Mouse (Mus musculus) layer of hippocampus, adult 11-12 months (tissue): ENCODE measurements at regions not wholly inside any gene's neighbourhood (a gene's known extent, or its start where the extent isn't known, plus 50 kb on each side); places are given as distances from the start of the nearest gene placed in this dataset.

ENCODE experiments used
- DNase-seq: peaks from one replicate; pipeline ENCODE4 v3.0.0; 2022; ENCODE audit warnings: low spot score

GRCm38 (mm10) chr6:51219691-51220090 is 212.8 kb upstream of the Nfe2l3 start:
- DNase-seq: no peak

DNA sequence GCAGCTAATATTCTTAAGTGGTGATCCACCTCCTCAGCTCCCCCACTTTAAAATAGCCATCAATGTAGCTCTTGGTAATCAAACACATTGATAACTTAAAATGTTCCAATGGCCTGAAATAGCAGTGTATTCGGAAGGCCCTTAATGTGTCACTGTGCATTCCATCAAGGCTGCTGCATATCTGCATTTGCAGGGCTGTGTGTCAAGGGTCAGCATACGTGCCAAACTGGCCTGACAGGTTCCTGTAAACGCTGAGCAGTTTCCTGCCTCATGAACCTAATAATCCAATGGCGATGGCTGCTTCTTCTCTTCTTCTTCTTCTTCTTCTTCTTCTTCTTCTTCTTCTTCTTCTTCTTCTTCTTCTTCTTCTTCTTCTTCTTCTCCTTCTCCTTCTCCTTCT is 211.7 kb upstream of the Nfe2l3 start:
- DNase-seq: no peak

DNA sequence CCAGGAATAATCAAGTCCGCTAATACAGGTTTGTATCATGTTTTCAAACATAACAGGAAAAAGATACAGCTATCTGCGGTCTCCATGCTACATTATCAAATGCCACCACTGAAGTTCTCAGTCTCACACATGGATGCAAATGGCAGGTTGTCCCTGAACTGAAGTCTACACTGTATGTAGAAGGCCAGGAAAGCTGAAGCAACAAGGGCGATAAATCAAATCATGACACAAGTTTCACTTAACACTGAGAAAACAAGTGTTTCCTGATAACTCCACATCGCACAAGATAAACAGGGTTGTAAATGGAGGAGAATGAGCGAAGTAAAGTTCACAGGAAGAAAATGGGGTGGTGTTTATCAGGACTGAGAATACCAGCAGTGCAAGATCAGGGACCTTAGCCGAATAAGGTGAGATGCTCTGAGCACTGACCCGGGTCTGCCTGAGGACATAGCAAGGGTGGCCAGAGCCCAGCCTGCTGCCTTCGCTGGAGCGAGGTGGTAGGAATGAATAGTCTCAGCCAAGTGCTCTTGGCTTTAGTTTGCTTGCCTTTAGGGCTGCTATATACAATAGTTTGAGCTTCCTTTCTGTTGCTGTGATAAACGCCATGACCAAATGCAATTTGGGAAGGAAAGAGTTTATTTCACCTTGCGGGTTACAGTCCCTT is 196.3 kb upstream of the Nfe2l3 start:
- no peak for DNase-seq

- no peak for DNase-seq
Measured at GRCm38 (mm10) chr6:51240039-51240438, 192.4 kb upstream of the Nfe2l3 start.

DNA sequence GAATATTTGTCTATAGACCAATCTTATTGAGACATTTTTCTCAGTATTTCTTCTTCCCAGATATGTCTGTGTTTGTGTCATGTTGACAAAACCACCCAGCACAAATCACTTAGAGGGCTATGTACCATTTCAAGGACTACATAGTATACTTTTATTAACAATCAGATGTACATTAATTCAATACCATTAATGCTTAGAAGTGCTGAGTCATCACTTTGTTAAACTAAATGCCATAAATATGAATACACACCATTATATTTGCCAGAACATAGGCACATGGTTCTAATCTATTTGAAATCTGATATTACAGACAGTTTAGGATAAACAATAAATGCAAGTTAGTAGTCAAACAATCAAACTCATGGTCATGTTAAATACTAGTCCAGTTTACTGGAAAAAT is 182.2 kb upstream of the Nfe2l3 start:
- DNase-seq: no peak

GRCm38 (mm10) chr6:51251432-51251831 is 181.0 kb upstream of the Nfe2l3 start:
- no peak for DNase-seq

DNA sequence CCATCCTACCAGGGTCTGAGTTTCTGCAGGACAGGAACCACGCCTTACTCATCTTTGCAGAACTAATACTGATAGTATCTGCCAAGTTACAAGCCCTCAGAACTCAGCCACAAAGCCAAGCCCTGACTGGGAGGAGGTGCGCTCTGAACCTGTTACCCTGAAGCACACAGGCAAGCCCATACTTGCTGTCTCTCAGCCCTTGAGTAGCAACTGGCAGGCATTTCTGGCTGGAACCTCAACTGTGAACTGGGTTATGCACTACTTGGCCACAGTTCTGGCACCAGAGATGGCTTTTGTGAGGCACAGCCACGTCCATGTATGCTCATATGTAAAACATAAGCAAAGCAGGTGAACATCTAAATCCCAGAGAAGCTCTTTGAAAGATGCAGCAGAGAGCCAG is 179.7 kb upstream of the Nfe2l3 start:
- DNase-seq: no peak

DNA sequence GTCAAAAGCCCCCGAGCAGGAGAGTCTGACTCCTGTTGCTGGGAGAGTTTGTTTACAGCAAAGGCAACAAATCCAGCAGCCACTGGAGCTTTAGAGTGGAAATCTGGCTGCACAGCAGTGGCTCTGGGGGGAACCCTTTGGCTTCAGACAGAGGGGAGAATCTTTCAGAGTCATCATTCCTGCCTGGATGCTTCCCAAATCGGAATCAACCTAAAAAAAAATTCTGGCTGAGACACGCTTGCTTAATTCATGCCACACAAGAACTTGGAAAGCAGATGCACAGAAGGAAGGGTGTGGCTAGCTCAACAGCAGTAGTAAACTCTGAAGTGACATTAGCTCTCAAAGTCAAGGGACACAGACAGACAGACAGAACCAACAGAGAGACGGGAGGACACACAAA is 175.8 kb upstream of the Nfe2l3 start:
- DNase-seq: no peak

DNA sequence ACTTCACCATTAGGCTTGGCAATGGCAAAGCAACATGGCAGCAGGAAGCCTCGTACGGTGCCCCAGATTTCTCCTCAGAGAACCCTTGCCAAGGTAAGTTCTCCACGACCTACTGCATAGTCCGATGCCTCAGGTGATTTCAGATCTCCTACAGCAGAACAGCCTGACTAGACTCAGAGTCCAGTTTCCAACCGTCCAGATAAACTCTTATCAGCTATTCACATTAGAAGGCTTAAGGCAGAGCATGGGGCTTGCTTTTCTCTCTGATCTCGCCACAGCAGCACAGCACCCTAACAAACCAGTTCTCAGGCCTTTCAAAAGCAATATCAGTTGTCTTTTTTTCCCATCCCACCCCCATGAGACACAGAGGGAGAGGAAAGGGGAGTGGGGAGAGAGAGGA is 174.9 kb upstream of the Nfe2l3 start:
- no peak for DNase-seq

- no peak for DNase-seq
Measured at GRCm38 (mm10) chr6:51258304-51258703, 174.2 kb upstream of the Nfe2l3 start.

GRCm38 (mm10) chr6:51263595-51263994 is 168.9 kb upstream of the Nfe2l3 start:
- no peak for DNase-seq

GRCm38 (mm10) chr6:51265329-51265728 is 167.1 kb upstream of the Nfe2l3 start:
- no peak for DNase-seq

DNA sequence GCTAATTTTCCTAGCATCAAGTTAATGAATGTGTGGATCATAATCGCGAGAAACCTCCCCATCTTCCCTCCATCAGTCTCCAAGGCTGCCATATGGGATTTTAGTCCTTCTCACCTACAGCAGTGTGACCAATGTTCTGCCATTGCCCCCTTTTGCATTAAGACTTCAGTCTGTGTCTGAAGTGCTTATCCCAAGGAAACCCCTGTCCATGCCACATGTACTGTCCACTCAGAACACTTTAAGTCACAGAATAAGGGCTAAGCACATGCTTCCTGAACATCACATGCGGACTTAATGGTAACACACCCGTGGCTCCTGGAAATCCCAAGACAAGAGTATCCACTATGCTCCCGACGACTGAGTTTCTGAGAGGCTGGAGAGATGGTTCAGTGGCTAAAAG is 165.7 kb upstream of the Nfe2l3 start:
- no peak for DNase-seq

- no peak for DNase-seq
Measured at GRCm38 (mm10) chr6:51267888-51268287, 164.6 kb upstream of the Nfe2l3 start.

- DNase-seq: no peak
Measured at GRCm38 (mm10) chr6:51268931-51269330, 163.5 kb upstream of the Nfe2l3 start.

DNA sequence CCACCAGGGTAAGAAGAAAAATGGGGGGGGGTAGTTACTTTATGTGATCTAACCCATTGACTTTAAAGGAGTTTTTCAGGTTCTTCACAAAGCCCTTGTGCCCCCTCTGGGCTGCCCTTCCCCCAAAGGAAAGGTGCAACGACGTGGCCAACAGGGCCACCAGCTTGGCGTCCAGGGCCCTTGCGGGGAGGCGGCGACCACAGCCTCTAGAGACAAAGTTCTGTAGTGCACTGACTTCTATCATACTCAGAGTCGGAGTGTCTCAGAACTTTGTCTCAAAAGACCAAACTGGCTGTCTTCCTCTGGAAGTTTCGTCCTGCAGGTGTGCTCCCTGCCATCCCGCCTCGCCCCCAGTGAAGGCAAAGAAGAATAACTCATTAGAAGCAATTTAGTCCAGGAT is 162.9 kb upstream of the Nfe2l3 start:
- DNase-seq: no peak

DNA sequence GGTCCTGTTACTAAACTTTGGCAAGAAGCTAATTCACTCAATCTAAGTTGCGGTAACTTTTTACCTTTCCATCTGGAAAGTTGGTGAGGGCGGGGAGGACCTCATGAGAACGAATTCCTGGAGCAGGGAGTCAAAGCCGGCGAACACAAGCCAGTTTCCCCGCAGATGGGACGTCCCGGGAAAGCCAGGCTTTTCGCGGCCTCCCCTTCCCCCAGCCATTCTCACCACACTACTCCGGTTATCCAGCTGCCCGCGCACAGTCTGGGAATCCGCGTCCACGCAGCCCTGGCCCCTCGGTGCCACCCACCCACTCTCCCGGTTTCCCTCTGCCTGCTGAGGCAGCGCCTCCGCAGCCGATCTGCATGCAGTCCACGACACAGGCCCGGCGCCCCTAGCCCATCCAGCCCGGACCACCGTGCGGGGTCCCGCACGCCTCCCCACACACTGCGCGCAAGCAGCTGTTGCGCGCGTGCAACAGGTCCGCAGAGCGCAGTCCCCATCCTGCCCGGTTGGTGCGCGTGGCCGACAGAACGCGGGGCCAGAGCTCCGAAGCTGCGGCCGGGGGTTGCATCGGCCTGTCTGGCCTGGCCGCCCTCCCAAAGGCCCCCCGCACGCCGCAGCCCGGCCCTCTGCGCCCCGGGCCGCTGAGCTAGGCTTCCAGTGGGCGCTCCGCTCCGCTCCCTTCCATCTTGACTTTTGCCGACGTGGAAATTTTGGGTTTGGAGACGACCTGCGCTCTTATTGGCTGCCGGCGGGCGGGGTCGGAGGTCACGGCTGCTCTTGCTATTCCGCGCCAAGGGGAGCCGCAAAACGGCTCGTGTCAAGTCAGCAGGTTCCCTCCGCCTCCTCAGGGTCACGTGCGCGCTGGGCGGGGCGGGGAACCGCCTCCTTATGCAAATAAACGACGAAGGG is 162.0 kb upstream of the Nfe2l3 start:
- peak; percentile 45 for DNase-seq

DNA sequence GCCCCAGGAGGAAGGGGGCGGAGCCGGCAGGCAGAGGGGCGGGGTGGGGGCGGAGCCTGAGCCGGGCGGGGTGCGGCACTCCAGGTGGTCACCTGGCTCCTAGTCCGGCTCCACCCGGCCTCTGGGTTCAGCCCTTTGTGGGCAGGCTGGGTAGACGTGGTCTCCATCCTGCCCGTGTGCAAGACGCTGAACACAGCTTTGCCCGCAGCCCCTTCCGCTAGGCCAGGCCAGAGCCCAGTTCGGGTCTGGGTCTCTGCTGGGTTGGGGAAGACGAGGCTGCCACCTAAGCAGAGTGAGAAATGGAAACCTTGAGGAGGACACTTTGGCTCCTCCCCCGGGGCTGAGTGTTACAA is 161.4 kb upstream of the Nfe2l3 start:
- DNase-seq: no peak

DNA sequence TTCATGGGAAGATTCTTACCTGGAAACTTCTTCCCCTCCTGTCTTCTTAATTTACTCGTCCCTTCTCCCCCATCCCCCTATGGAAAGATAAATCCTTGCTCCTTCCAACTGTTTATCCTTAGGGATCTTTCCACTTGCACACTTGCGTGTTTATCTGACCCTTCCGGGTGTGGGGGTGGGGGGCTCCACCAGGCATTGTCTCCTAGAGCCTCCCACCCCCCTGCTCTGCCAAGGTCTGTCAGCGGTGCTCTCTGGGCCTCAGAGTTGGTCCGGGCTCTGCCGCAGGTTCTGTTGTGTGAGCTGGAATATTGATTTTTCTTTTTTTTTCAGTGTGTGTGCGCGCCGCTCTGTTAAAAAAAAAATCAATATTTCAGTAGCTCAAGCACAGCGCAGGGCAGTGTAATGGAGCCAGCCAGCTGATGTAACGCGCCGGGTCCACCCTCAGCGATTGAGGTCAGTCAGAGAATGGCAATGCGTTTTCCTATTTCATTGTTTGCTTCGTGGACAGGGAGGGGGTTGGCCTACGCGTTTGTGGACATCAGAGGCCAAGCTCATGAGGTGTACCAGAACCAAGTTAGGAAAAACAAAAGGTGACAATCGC is 160.2 kb upstream of the Nfe2l3 start:
- no peak for DNase-seq

GRCm38 (mm10) chr6:51279491-51279890 is 153.0 kb upstream of the Nfe2l3 start:
- no peak for DNase-seq

DNA sequence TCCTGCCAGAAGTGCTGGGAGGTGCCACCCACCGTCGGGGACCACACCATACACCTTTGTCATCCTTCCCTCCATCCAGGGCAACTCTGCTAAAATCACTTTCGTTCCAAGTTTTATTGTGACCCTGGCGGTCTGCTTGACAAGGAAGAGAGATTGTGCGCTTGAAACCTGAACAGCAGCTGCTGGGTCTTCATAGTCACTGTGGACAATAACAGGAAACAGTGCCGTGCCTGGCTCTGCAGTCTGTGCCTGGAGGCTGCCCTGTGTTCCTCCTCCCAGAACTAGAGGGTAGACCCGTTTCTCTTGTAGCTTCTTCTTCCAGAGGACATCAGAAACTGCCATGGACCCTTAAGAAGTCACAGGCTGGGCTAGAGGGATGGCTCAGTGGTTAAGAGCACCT is 152.2 kb upstream of the Nfe2l3 start:
- no peak for DNase-seq

GRCm38 (mm10) chr6:51283916-51284706 is 148.4 kb upstream of the Nfe2l3 start:
- no peak for DNase-seq
